In the genomic region with DNA sequence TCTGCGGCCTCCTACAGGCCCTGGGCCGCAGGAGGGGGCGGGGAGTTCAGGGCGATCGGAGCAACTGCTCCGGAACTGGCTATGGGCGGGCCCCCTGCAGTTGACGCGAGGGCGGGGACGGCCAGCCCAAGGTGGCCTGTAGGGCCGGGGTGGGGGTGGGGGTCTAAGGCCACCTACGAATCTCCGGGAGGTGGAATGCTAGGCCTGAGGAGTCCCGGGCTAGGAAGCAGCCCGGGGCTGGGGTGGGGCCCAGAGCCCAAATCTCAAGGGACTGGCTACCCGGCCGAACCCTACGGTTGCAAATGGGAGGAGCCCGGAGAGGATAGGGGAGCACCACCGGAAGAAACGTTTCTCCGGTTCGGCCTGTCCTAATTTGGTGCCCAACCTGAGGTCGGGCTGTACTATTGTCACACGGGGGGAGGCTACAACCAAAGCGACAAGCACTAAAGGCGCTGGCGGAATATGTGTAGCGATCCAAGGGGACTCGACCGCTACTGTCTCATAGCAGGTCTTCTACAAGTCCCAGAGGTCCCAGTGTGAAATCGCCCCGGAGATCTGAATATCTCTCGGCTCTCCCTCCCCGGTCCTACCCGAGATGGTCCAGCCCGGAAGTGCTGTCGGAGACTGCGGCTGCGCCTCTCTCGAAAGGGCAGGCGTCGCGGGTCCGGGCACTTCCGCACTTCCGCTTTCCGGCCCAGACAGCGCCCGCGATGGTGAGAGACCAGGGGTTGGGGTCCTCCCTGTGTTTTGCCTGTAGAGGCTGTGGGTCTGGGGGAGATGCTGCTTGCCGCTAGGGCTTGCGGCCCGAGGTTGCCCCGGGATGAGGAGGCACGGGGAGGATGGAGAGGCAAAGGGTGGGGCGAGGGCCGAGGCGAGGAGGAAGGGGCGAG, we compare ENCODE assay signal across 8 mouse cellular contexts. TPM values are rescaled to one million over a fixed set of nuclear protein-coding genes. Genes with fewer than 3 reads are reported as not detected.
DNase-seq lines count a peak whose midpoint lies in the region; ATAC-seq lines count a peak whose summit lies in the region.

A gene (minus strand): TSS at position 388 of the 890 bp plus-strand sequence.
A gene (plus strand): TSS at position 620 of the 890 bp plus-strand sequence.

- no peaks in the 10 kb centered on the region for H3K27me3 ChIP-seq in hindbrain, embryonic 14.5 days (ENCODE audit: control insufficient read depth, insufficient read depth, low read length)

- under 1% methylated on average over 60 of the region's 61 CpGs for WGBS in hindbrain, embryonic 14.5 days

- peak within 1 kb of the TSS; percentile 75 for H3K4me2 ChIP-seq in hindbrain, embryonic 14.5 days (replicated peaks)

- H3K4me1 ChIP-seq in hindbrain, embryonic 14.5 days (replicated peaks; ENCODE audit: control insufficient read depth, insufficient read depth, low read length): peaks cover 21% of the 10 kb centered on the region

- H3K9ac ChIP-seq in hindbrain, embryonic 14.5 days: peak within 1 kb of the TSS; percentile 82

- no peaks in the 10 kb centered on the region for H3K9me3 ChIP-seq in hindbrain, embryonic 14.5 days (ENCODE audit: control insufficient read depth, low read length)

- peak; percentile 98 for DNase-seq in R1 (ENCODE audit: low read depth, low spot score)
- DNase-seq in cerebellum, postnatal 25 days: peak; percentile 94
- DNase-seq in frontal cortex, postnatal 25 days (ENCODE audit: low spot score in 2 of 2): peak; percentile 83 to 84
- DNase-seq in hindbrain, embryonic 14.5 days (ENCODE audit: low spot score): peak; percentile 90
- peak; percentile 89 to 90 for DNase-seq in layer of hippocampus, postnatal 36 days
- peak; percentile 94 for DNase-seq in lung, postnatal 36 days
- peak; percentile 98 for DNase-seq in retina, postnatal 1 day
- peak; percentile 85 to 89 for DNase-seq in urinary bladder, adult 18-20 months (ENCODE audit: low spot score in 2 of 2)

- H3K36me3 ChIP-seq in hindbrain, embryonic 14.5 days (replicated peaks; ENCODE audit: control insufficient read depth, insufficient read depth): peaks cover 56% of the 10 kb centered on the region

- H3K4me3 ChIP-seq in hindbrain, embryonic 14.5 days (replicated peaks; ENCODE audit: low read length): peak within 1 kb of the TSS; percentile 70

- peak; percentile 95 for ATAC-seq in hindbrain, embryonic 14.5 days (ENCODE audit: low FRiP score)

- peak within 1 kb of the TSS; percentile 94 for H3K27ac ChIP-seq in hindbrain, embryonic 14.5 days

RNA-seq across cellular contexts. Expression of the first gene that starts in this region (rescaled TPM):
- 62.6 and 67.0 TPM in 2 replicates for polyA plus RNA-seq in hindbrain, embryonic 14.5 days (2014; fragmentation: Nextera tagmentation; extraction: Ambion mirVana)
- total RNA-seq in layer of hippocampus, postnatal 36 days (2021): 10 to 100 TPM; 53.4 to 56.1 TPM

RNA-seq across cellular contexts. Expression of the second gene that starts in this region (rescaled TPM):
- 231 and 235 TPM in 2 replicates for polyA plus RNA-seq in hindbrain, embryonic 14.5 days (2014; fragmentation: Nextera tagmentation; extraction: Ambion mirVana)
- total RNA-seq in layer of hippocampus, postnatal 36 days (2021): 100 to 1,000 TPM; 296 to 329 TPM

Comparison
In these comparisons a context has a peak if more than half of its experiments do, and no peak if none do; other contexts are left out.
1. Peak in every context shown above with its lines: DNase-seq, ATAC-seq, H3K4me3 ChIP-seq and H3K27ac ChIP-seq.